Mouse (Mus musculus) liver, postnatal 0 days (tissue): ENCODE data around the gene AC109138.7.

Source experiments
- CTCF ChIP-seq: sonication (generic); IDR thresholded peaks from 2 replicates; pipeline ENCODE4 v1.5.1; 2016; ENCODE audit warnings: antibody characterized with exemption, low read depth
- EP300 ChIP-seq: IDR thresholded peaks from 2 replicates; pipeline ENCODE4 v1.6.1; 2016; ENCODE audit warnings: antibody characterized with exemption, low read depth, mild to moderate bottlenecking

DNA sequence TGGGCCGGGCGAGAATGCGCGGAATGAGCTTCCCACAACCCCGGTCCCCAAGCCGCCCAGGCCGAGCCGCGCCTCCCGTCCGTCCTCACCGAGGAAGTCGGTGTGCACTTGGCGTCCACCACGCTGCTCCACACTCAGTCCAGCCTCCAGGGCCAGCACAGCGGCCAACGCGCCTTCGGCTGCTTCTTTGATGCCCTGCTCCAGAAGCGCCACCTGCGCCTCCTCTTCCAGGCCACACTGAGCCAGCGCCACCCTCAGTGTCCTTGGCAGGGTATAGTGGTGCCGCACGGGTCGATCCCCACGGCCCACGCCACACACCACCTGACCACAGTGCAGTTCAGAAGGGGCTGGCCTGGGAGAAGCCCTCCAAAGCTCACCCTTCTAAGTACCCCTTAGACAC is 44.3 kb upstream of the AC109138.7 start:
- TF ChIP-seq EP300: no peak
- TF ChIP-seq CTCF: no peak
